Mouse (Mus musculus) testis, adult 2 months (tissue): ENCODE results near the gene Olfr788.

Experiments used
- CTCF ChIP-seq: fragments of 200-500 bp; IDR thresholded peaks from 2 replicates; pipeline ENCODE4 v1.5.1; 2012; ENCODE audit warnings: low read depth, mild to moderate bottlenecking, inconsistent platforms, low read length, moderate library complexity; ENCODE audit not compliant: control insufficient read depth, insufficient read depth, insufficient replicate concordance
- POLR2A ChIP-seq: fragments of 200-500 bp; IDR thresholded peaks from 2 replicates; pipeline ENCODE4 v1.6.1; 2012; ENCODE audit warnings: low read depth, mild to moderate bottlenecking, inconsistent platforms, low read length, moderate library complexity; ENCODE audit not compliant: control insufficient read depth

- no peak for TF ChIP-seq POLR2A
- no peak for TF ChIP-seq CTCF
These were observed 2.5 kb downstream of the Olfr788 start for GRCm38 (mm10) chr10:129473256-129473655.
